In the genomic region with DNA sequence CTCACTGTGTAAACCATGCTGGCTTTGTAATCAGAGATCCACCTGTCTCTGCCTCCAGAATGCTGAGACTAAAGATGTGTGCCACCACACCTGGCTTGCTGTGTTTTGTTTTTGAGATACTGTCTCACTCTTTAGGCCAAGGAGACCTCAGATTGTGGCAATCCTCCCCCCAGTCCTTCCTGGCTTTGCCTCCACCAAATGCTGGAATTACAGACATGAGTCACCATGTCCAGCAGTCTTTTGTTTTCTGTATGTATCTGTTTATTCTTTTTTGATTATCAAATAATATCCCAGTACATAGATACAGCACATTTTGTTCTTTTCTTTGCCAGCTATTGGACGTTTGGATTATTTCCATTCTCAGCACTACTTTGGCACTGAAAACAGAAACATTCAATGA, we compare ENCODE assay signal across 18 mouse cellular contexts. TPM values are rescaled to one million over a fixed set of nuclear protein-coding genes. Genes with fewer than 3 reads are reported as not detected.
"Had no signal": no experiment of that assay in that cellular context is flagged by ENCODE, and none has a peak within 500 bp of the region (broad histone marks: within the 10 kb centered on the region; RNA-seq: fewer than 3 reads in every experiment).

No protein-coding gene starts in this region.

- H3K36me3 ChIP-seq: intestine, embryonic 15.5 days; limb, embryonic 12.5 days; liver, embryonic 13.5 days; midbrain, embryonic 13.5 days; neural tube, embryonic 12.5 days; stomach, embryonic 15.5 days had no signal

- H3K27ac ChIP-seq: intestine, embryonic 15.5 days; layer of hippocampus, adult 2 months; limb, embryonic 12.5 days; liver, embryonic 13.5 days; midbrain, embryonic 13.5 days; neural tube, embryonic 12.5 days; stomach, embryonic 15.5 days had no signal

- H3K9ac ChIP-seq: intestine, embryonic 15.5 days; limb, embryonic 12.5 days; liver, embryonic 13.5 days; liver, postnatal 0 days; midbrain, embryonic 13.5 days; neural tube, embryonic 12.5 days; stomach, embryonic 15.5 days had no signal

- H3K4me2 ChIP-seq: intestine, embryonic 15.5 days; limb, embryonic 12.5 days; liver, embryonic 13.5 days; midbrain, embryonic 13.5 days; neural tube, embryonic 12.5 days had no signal

- H3K27me3 ChIP-seq: intestine, embryonic 15.5 days; limb, embryonic 12.5 days; midbrain, embryonic 13.5 days; neural tube, embryonic 12.5 days; stomach, embryonic 15.5 days had no signal

- ATAC-seq: intestine, embryonic 15.5 days; liver, postnatal 0 days; midbrain, embryonic 13.5 days had no signal

- DNase-seq: kidney, adult 18-20 months; kidney, postnatal 10 days; kidney, postnatal 4 days; liver; liver, embryonic 13.5 days; liver, postnatal 0 days; retina, postnatal 1 day; right cerebral cortex, postnatal 4 days; thymus, postnatal 4 days had no signal

- H3K4me1 ChIP-seq: limb, embryonic 12.5 days; midbrain, embryonic 13.5 days; neural tube, embryonic 12.5 days; stomach, embryonic 15.5 days had no signal

- H3K4me3 ChIP-seq: intestine, embryonic 15.5 days; limb, embryonic 12.5 days; liver, embryonic 13.5 days; midbrain, embryonic 13.5 days; neural tube, embryonic 12.5 days; stomach, embryonic 15.5 days had no signal

- H3K9me3 ChIP-seq: intestine, embryonic 15.5 days; limb, embryonic 12.5 days; liver, embryonic 13.5 days; midbrain, embryonic 13.5 days; neural tube, embryonic 12.5 days; stomach, embryonic 15.5 days had no signal

RNA-seq across cellular contexts. Expression of a gene that starts 35.9 kb away (rescaled TPM):
- polyA plus RNA-seq: intestine, embryonic 15.5 days; kidney, embryonic 14.5 days; limb, embryonic 12.5 days; liver, embryonic 13.5 days; liver, postnatal 0 days; midbrain, embryonic 13.5 days; midbrain, postnatal 0 days; neural tube, embryonic 12.5 days; spleen, adult 2 months; stomach, embryonic 15.5 days had no signal

RNA-seq across cellular contexts. Expression of a gene that starts 49.4 kb away (rescaled TPM):
- polyA plus RNA-seq: liver, postnatal 0 days had no signal
